Mouse (Mus musculus): ENCODE measurements around the gene Ssh2. TPM values are rescaled to one million over a fixed set of nuclear protein-coding genes. Genes with fewer than 3 reads are reported as not detected.

Ssh2 gene
- 10.9 and 11.3 TPM in 2 replicates for polyA plus RNA-seq (2014; fragmentation: Nextera tagmentation; extraction: Ambion mirVana)

DNA sequence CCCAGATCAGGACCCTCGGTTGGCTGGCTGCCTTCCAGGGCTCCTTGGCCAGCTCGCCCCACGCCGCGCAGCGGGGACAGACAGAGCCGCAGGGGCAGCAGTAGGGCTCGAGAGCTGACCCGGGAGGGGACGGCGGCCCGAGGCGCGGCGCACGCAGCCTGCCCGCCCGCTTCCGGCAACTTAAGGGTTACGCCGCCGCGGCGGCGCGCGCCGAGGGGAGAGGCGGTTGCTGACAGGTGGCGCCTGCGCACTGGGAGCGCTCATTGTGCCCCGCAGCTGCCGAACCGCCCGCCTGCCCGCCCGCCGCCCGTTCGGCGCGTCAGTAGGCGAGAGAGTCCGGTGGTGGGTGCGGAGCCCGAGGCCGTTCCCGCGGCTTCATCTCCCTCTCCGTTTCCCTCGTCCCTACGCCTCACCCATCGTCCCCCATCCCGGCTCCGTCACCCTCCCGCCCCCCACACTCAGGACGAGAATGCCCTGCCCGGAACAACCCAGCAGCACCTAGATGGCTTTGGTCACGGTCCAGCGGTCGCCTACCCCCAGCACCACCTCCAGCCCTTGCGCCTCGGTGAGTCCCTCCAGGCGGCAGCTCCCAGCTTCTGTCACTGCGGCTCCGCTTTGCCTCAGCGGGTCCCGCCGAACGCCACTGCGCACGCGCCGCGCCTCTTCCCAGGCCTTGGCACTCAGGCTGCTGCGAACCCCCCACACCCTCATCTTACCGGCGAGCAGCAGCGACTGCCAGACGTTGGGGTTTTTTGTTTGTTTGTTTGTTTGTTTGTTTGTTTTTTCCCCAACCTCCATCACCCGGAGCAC lies at the start of gene Ssh2:
Gene Ssh2, plus strand, starts transcription at position 337 of the 810 bp plus-strand sequence.
- peak within 1 kb of the TSS; percentile 81 for H3K27ac ChIP-seq (ENCODE audit: low read length)
- no peaks in the 10 kb centered on the region for H3K36me3 ChIP-seq (ENCODE audit: control insufficient read depth, insufficient read depth, low read length)
- ATAC-seq (ENCODE audit: insufficient number of reproducible peaks, insufficient read depth, low FRiP score, low read depth): peak; percentile 83
- under 1% methylated on average over 74 of the region's 82 CpGs for WGBS
- no peaks in the 10 kb centered on the region for H3K9me3 ChIP-seq (ENCODE audit: control insufficient read depth, low read depth, low read length)
- H3K4me2 ChIP-seq (replicated peaks; ENCODE audit: low read depth, low read length): peak within 1 kb of the TSS; percentile 70
- H3K9ac ChIP-seq (replicated peaks; ENCODE audit: low read depth, low read length): peak within 1 kb of the TSS; percentile 54
- no peaks in the 10 kb centered on the region for H3K27me3 ChIP-seq (ENCODE audit: control insufficient read depth, insufficient read depth, low read length)
- 0 out of 2 replicates have a peak, but pooled peaks cover 3% of the 10 kb centered on the region for H3K4me1 ChIP-seq (ENCODE audit: control insufficient read depth, insufficient read depth, low read length)
- H3K4me3 ChIP-seq (ENCODE audit: low read depth, low read length): peak within 1 kb of the TSS; percentile 74

DNA sequence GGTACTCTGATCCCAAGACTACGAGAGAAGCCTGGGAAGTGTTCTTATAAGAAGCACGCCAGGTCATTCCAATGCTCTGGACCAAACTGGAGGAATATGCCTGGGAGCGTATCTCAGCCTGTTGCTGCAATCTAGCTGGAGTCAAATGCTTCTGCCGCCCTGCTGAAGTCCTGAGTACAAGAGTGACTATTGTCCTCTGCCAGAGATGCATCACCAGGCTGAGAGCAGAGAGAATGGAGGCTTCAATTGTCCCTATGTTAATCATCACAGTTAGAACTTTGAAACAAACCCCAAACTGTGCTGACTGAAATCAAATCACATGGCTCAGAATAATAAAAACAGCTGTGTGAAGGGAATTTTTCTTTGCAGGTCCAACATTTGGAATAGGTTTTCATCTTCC lies 42.4 kb upstream of the Ssh2 start:
- H3K36me3 ChIP-seq (ENCODE audit: control insufficient read depth, insufficient read depth, low read length): no peaks in the 10 kb centered on the region
- H3K27ac ChIP-seq (ENCODE audit: low read length): no peak overlapping the region
- H3K27me3 ChIP-seq (ENCODE audit: control insufficient read depth, insufficient read depth, low read length): no peaks in the 10 kb centered on the region
- WGBS: 46% methylated on average over 4 of the region's 4 CpGs
- H3K9me3 ChIP-seq (ENCODE audit: control insufficient read depth, low read depth, low read length): no peaks in the 10 kb centered on the region
- H3K4me2 ChIP-seq (replicated peaks; ENCODE audit: low read depth, low read length): no peak overlapping the region
- no peaks in the 10 kb centered on the region for H3K4me1 ChIP-seq (ENCODE audit: control insufficient read depth, insufficient read depth, low read length)
- H3K4me3 ChIP-seq (ENCODE audit: low read depth, low read length): no peak overlapping the region
- no peak for ATAC-seq (ENCODE audit: insufficient number of reproducible peaks, insufficient read depth, low FRiP score, low read depth)
- H3K9ac ChIP-seq (replicated peaks; ENCODE audit: low read depth, low read length): no peak overlapping the region

DNA sequence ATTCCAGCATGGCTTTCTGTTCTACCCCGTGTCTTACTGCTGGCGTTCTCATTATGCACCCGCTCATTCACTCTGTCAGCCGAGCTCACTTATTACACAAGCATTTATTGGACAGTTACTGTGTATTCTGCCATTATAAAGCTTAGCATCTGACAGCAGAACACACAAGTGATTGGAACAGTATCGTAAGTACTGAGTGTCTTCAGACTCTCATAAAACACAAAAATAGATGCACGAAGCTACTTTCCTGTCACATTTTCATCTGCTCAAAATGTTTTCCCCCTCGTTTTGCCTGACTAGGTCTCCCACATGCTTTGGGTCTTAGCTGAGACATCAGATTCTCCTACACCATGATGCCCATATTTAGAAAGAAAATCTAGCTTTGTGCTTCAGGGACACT lies 41.6 kb upstream of the Ssh2 start:
- no peaks in the 10 kb centered on the region for H3K4me1 ChIP-seq (ENCODE audit: control insufficient read depth, insufficient read depth, low read length)
- H3K27ac ChIP-seq (ENCODE audit: low read length): no peak overlapping the region
- no peak overlapping the region for H3K4me3 ChIP-seq (ENCODE audit: low read depth, low read length)
- no peaks in the 10 kb centered on the region for H3K27me3 ChIP-seq (ENCODE audit: control insufficient read depth, insufficient read depth, low read length)
- H3K9ac ChIP-seq (replicated peaks; ENCODE audit: low read depth, low read length): no peak overlapping the region
- no peak overlapping the region for H3K4me2 ChIP-seq (replicated peaks; ENCODE audit: low read depth, low read length)
- ATAC-seq (ENCODE audit: insufficient number of reproducible peaks, insufficient read depth, low FRiP score, low read depth): no peak
- H3K9me3 ChIP-seq (ENCODE audit: control insufficient read depth, low read depth, low read length): no peaks in the 10 kb centered on the region
- H3K36me3 ChIP-seq (ENCODE audit: control insufficient read depth, insufficient read depth, low read length): no peaks in the 10 kb centered on the region
- WGBS: 41% methylated on average over 7 of the region's 7 CpGs

DNA sequence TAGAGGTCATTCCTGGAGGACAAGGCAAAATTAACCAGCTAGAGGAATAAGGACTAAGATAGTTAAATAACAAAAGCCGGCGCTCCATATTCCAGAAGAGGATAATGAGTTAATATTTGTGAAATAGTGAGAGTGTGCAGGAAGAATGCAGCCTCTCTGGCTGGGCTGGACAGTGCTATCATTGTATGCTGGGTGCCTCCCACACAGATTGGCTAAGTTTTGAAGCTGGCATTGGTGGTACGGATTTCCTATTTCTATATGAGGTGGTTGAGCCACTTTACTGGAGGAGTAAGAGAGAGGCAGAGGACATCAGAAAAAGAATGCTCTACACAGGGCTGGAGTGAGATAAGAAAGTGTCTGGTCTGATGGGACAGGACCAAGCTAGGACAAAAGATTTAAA lies 36.3 kb upstream of the Ssh2 start:
- H3K27me3 ChIP-seq (ENCODE audit: control insufficient read depth, insufficient read depth, low read length): no peaks in the 10 kb centered on the region
- no peaks in the 10 kb centered on the region for H3K36me3 ChIP-seq (ENCODE audit: control insufficient read depth, insufficient read depth, low read length)
- H3K4me1 ChIP-seq (ENCODE audit: control insufficient read depth, insufficient read depth, low read length): peaks cover 10% of the 10 kb centered on the region
- H3K9ac ChIP-seq (replicated peaks; ENCODE audit: low read depth, low read length): no peak overlapping the region
- H3K9me3 ChIP-seq (ENCODE audit: control insufficient read depth, low read depth, low read length): no peaks in the 10 kb centered on the region
- 82% methylated on average over 3 of the region's 3 CpGs for WGBS
- no peak for ATAC-seq (ENCODE audit: insufficient number of reproducible peaks, insufficient read depth, low FRiP score, low read depth)
- H3K27ac ChIP-seq (ENCODE audit: low read length): no peak overlapping the region
- H3K4me2 ChIP-seq (replicated peaks; ENCODE audit: low read depth, low read length): no peak overlapping the region
- H3K4me3 ChIP-seq (ENCODE audit: low read depth, low read length): no peak overlapping the region

DNA sequence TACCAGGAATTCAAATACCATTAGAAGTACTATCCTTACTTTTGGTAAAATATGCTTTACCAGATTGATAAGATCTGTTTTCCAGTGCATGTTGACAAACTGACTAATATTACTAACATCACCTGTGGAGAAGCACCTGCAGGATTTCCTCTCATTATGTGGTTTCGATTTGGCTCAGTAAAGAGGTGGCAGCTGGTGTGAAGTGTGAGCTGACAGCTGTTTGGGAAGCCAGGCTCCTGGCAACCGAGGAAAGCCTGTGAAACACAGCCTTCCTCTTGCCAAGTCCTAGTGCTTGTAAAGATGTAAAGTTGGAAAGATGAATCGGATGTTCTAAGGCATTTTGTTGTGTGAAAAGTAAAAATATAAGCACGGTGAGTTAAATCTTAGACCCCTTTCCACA lies 35.2 kb upstream of the Ssh2 start:
- ATAC-seq (ENCODE audit: insufficient number of reproducible peaks, insufficient read depth, low FRiP score, low read depth): no peak
- H3K4me1 ChIP-seq (ENCODE audit: control insufficient read depth, insufficient read depth, low read length): peaks cover 10% of the 10 kb centered on the region
- no peak overlapping the region for H3K4me3 ChIP-seq (ENCODE audit: low read depth, low read length)
- no peaks in the 10 kb centered on the region for H3K9me3 ChIP-seq (ENCODE audit: control insufficient read depth, low read depth, low read length)
- no peaks in the 10 kb centered on the region for H3K36me3 ChIP-seq (ENCODE audit: control insufficient read depth, insufficient read depth, low read length)
- H3K4me2 ChIP-seq (replicated peaks; ENCODE audit: low read depth, low read length): no peak overlapping the region
- no peak overlapping the region for H3K27ac ChIP-seq (ENCODE audit: low read length)
- H3K27me3 ChIP-seq (ENCODE audit: control insufficient read depth, insufficient read depth, low read length): no peaks in the 10 kb centered on the region
- WGBS: 44% methylated on average over 4 of the region's 4 CpGs
- H3K9ac ChIP-seq (replicated peaks; ENCODE audit: low read depth, low read length): no peak overlapping the region

DNA sequence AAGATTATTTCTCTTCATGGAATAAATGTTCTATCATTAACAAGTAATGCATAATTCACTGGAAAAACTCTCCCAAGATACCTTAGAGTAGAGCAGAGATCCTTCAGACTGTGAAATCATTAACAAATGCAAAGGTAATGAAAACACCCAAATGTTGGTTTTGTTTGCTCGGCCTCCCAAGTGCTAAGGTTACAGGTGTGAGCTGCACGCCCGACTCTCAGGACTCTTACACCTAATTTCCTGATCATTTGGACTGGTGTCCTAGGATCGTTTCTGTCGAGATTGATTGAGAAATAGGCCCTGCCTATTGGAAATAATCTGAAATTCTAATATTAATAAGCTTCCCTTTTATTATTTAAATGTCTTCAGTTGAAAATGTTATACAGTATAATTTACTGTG lies 34.6 kb upstream of the Ssh2 start:
- ATAC-seq (ENCODE audit: insufficient number of reproducible peaks, insufficient read depth, low FRiP score, low read depth): no peak
- no peaks in the 10 kb centered on the region for H3K27me3 ChIP-seq (ENCODE audit: control insufficient read depth, insufficient read depth, low read length)
- H3K27ac ChIP-seq (ENCODE audit: low read length): no peak overlapping the region
- H3K9me3 ChIP-seq (ENCODE audit: control insufficient read depth, low read depth, low read length): no peaks in the 10 kb centered on the region
- H3K4me2 ChIP-seq (replicated peaks; ENCODE audit: low read depth, low read length): no peak overlapping the region
- H3K36me3 ChIP-seq (ENCODE audit: control insufficient read depth, insufficient read depth, low read length): no peaks in the 10 kb centered on the region
- WGBS: 52% methylated on average over 5 of the region's 5 CpGs
- H3K4me3 ChIP-seq (ENCODE audit: low read depth, low read length): no peak overlapping the region
- H3K9ac ChIP-seq (replicated peaks; ENCODE audit: low read depth, low read length): no peak overlapping the region
- peaks cover 10% of the 10 kb centered on the region for H3K4me1 ChIP-seq (ENCODE audit: control insufficient read depth, insufficient read depth, low read length)

DNA sequence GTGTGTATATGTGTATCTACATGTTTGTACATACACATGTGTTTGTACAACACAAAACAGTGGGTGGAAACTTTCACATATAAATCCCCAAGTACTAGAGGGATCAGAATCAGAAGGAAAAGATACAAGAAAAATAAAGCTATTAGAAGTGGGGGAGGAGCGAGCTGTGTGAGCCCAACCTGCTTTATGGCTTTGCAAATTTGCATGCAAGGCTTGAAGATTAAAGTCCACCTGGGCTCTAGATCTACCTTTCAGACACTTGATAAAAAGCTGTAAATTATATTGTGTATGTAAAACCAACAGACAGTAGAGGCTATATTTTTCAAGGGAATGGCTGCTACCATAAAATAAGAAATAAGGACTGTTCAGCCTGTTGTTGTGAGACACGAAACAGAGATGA lies 34.0 kb upstream of the Ssh2 start:
- no peak overlapping the region for H3K4me3 ChIP-seq (ENCODE audit: low read depth, low read length)
- H3K4me1 ChIP-seq (ENCODE audit: control insufficient read depth, insufficient read depth, low read length): peaks cover 10% of the 10 kb centered on the region
- H3K4me2 ChIP-seq (replicated peaks; ENCODE audit: low read depth, low read length): no peak overlapping the region
- no peaks in the 10 kb centered on the region for H3K36me3 ChIP-seq (ENCODE audit: control insufficient read depth, insufficient read depth, low read length)
- no peak for ATAC-seq (ENCODE audit: insufficient number of reproducible peaks, insufficient read depth, low FRiP score, low read depth)
- H3K27ac ChIP-seq (ENCODE audit: low read length): no peak overlapping the region; the same call in 1 of the 2 replicates
- no peaks in the 10 kb centered on the region for H3K9me3 ChIP-seq (ENCODE audit: control insufficient read depth, low read depth, low read length)
- H3K9ac ChIP-seq (replicated peaks; ENCODE audit: low read depth, low read length): no peak overlapping the region
- H3K27me3 ChIP-seq (ENCODE audit: control insufficient read depth, insufficient read depth, low read length): no peaks in the 10 kb centered on the region
- 60% methylated on average over 2 of the region's 2 CpGs for WGBS

DNA sequence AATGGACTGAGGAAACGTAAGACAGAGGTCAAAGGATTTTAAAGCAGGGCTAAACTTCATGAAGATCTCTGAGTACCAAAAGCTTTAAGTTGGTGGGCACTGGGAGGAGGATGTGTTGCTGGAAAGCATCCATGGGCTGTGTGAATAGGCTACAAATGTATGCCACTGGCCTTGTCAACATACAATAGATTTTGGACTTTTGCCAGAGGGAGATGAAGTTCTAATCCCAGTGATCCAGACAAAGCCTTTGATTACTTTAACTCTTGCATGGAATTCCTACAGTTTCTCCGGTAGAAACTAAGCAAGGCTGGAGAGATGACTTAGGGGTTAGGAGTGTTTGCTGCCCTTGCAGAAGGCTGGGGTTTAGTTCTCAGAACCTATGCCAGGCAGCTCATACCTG lies 33.5 kb upstream of the Ssh2 start:
- peaks cover 10% of the 10 kb centered on the region for H3K4me1 ChIP-seq (ENCODE audit: control insufficient read depth, insufficient read depth, low read length)
- no peak for ATAC-seq (ENCODE audit: insufficient number of reproducible peaks, insufficient read depth, low FRiP score, low read depth)
- WGBS: 15% methylated on average over 2 of the region's 2 CpGs
- no peaks in the 10 kb centered on the region for H3K36me3 ChIP-seq (ENCODE audit: control insufficient read depth, insufficient read depth, low read length)
- no peak overlapping the region for H3K4me2 ChIP-seq (replicated peaks; ENCODE audit: low read depth, low read length)
- H3K4me3 ChIP-seq (ENCODE audit: low read depth, low read length): no peak overlapping the region
- no peaks in the 10 kb centered on the region for H3K9me3 ChIP-seq (ENCODE audit: control insufficient read depth, low read depth, low read length)
- no peak overlapping the region for H3K9ac ChIP-seq (replicated peaks; ENCODE audit: low read depth, low read length)
- no peaks in the 10 kb centered on the region for H3K27me3 ChIP-seq (ENCODE audit: control insufficient read depth, insufficient read depth, low read length)
- no peak overlapping the region; the same call in 1 of the 2 replicates for H3K27ac ChIP-seq (ENCODE audit: low read length)

DNA sequence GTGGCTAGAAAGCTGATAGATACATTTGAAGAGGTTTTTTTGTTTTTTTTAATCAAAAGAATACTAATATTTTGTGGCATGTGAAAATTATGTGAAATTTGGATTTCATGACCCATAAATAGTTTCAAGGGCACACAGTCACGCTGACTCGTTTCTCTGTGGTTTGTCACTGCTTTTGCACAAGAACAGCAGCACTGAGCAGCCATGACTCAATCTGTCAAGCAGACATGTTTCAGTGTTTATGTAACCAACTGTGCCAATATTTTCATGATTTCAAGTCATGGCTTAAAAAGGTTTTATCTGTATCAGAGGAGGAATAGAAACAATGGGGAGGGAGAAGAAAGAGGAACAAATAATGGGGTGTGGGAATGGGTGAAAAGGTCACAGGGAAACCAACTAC lies 31.2 kb upstream of the Ssh2 start:
- no peak overlapping the region for H3K4me2 ChIP-seq (replicated peaks; ENCODE audit: low read depth, low read length)
- H3K36me3 ChIP-seq (ENCODE audit: control insufficient read depth, insufficient read depth, low read length): no peaks in the 10 kb centered on the region
- no peak overlapping the region for H3K9ac ChIP-seq (replicated peaks; ENCODE audit: low read depth, low read length)
- no peaks in the 10 kb centered on the region for H3K9me3 ChIP-seq (ENCODE audit: control insufficient read depth, low read depth, low read length)
- peaks cover 10% of the 10 kb centered on the region for H3K4me1 ChIP-seq (ENCODE audit: control insufficient read depth, insufficient read depth, low read length)
- no peak for ATAC-seq (ENCODE audit: insufficient number of reproducible peaks, insufficient read depth, low FRiP score, low read depth)
- no peaks in the 10 kb centered on the region for H3K27me3 ChIP-seq (ENCODE audit: control insufficient read depth, insufficient read depth, low read length)
- no peak overlapping the region for H3K27ac ChIP-seq (ENCODE audit: low read length)
- H3K4me3 ChIP-seq (ENCODE audit: low read depth, low read length): no peak overlapping the region
- 27% methylated on average over 2 of the region's 2 CpGs for WGBS
